Mouse (Mus musculus) kidney, postnatal 10 days (tissue): Measurements from ENCODE around the gene Cryzl1.

Source experiments
- DNase-seq: peaks from one replicate; pipeline ENCODE4 v3.0.0; 2021; ENCODE audit warnings: mixed read lengths

Gene Cryzl1

GRCm38 (mm10) chr16:91738505-91738904 lies 9.7 kb upstream of the Cryzl1 start:
- no peak for DNase-seq

- DNase-seq: no peak
These were observed 7.5 kb upstream of the Cryzl1 start for GRCm38 (mm10) chr16:91736046-91736816.

- no peak for DNase-seq
These were observed 6.0 kb upstream of the Cryzl1 start for GRCm38 (mm10) chr16:91734771-91735170.

- DNase-seq: no peak
These were observed 4.0 kb upstream of the Cryzl1 start for GRCm38 (mm10) chr16:91732816-91733215.

- DNase-seq: peak; percentile 40
These were observed 1.7 kb upstream of the Cryzl1 start for GRCm38 (mm10) chr16:91730446-91730845.

- peak; percentile 62 for DNase-seq
These were observed 1.2 kb upstream of the Cryzl1 start for GRCm38 (mm10) chr16:91729821-91730441.

- peak; percentile 99 for DNase-seq
These were observed 299 bp upstream of the Cryzl1 start, which contains the start of gene Itsn1 for GRCm38 (mm10) chr16:91729066-91729482. Gene Itsn1 (plus strand): TSS chr16:91729281.

- DNase-seq: no peak
These were observed 1.3 kb downstream of the Cryzl1 start for GRCm38 (mm10) chr16:91727433-91727832.

- DNase-seq: peak; percentile 73
These were observed 4.5 kb downstream of the Cryzl1 start for GRCm38 (mm10) chr16:91724247-91724646.

GRCm38 (mm10) chr16:91717399-91717798 lies 11.4 kb downstream of the Cryzl1 start:
- DNase-seq: no peak

- no peak for DNase-seq
These were observed 11.8 kb downstream of the Cryzl1 start for GRCm38 (mm10) chr16:91716927-91717349.

- DNase-seq: no peak
These were observed 18.5 kb downstream of the Cryzl1 start for GRCm38 (mm10) chr16:91710241-91710640.

- DNase-seq: peak; percentile 39
These were observed 24.0 kb downstream of the Cryzl1 start for GRCm38 (mm10) chr16:91704603-91705340.

GRCm38 (mm10) chr16:91702771-91703188 lies 26.0 kb downstream of the Cryzl1 start:
- no peak for DNase-seq

- peak; percentile 58 for DNase-seq
These were observed 26.9 kb downstream of the Cryzl1 start for GRCm38 (mm10) chr16:91701908-91702307.

GRCm38 (mm10) chr16:91698995-91699394 lies 29.8 kb downstream of the Cryzl1 start:
- no peak for DNase-seq

- DNase-seq: no peak
These were observed 33.5 kb downstream of the Cryzl1 start for GRCm38 (mm10) chr16:91695108-91695755.

- peak; percentile 91 for DNase-seq
These were observed 34.2 kb downstream of the Cryzl1 start for GRCm38 (mm10) chr16:91694455-91695084.

- DNase-seq: no peak
These were observed 39.0 kb downstream of the Cryzl1 start for GRCm38 (mm10) chr16:91689791-91690190.

- peak; percentile 98 for DNase-seq
These were observed 40.0 kb downstream of the Cryzl1 start, which contains the start of gene Donson for GRCm38 (mm10) chr16:91688619-91689334. Gene Donson (minus strand): TSS chr16:91688770.

- no peak for DNase-seq
These were observed 40.7 kb downstream of the Cryzl1 start for GRCm38 (mm10) chr16:91688023-91688618.
